Mouse (Mus musculus) hindbrain, embryonic 11.5 days (tissue): ENCODE data around the gene Adprhl1. TPM values are rescaled to one million over a fixed set of nuclear protein-coding genes. Genes with fewer than 3 reads are reported as not detected.

Experiments used
- ATAC-seq: fragments of 200-750 bp; cut with Nextera tagmentation; 2 replicates; pipeline ENCODE4 v1.8.0; 2017; ENCODE audit warnings: mild to moderate bottlenecking, moderate TSS enrichment, moderate library complexity; ENCODE audit not compliant: low FRiP score
- DNase-seq: peaks from one replicate; pipeline ENCODE4 v3.0.0-alpha.2; 2015; ENCODE audit warnings: low spot score
- H3K27ac ChIP-seq: fragments of 300-500 bp; sonication (generic); 2 replicates; pipeline ENCODE4 v1.5.1; 2014; ENCODE audit warnings: mild to moderate bottlenecking, low read depth, low read length
- H3K27me3 ChIP-seq: fragments of 300-500 bp; sonication (generic); 2 replicates; pipeline ENCODE4 v1.6.1; 2014; ENCODE audit warnings: mild to moderate bottlenecking, low read length, moderate library complexity, mixed read lengths; ENCODE audit not compliant: control insufficient read depth, insufficient read depth
- H3K36me3 ChIP-seq: fragments of 300-500 bp; sonication (generic); 2 replicates; pipeline ENCODE4 v1.6.1; 2014; ENCODE audit warnings: mild to moderate bottlenecking, low read length, moderate library complexity, mixed read lengths; ENCODE audit not compliant: control insufficient read depth, insufficient read depth
- H3K4me1 ChIP-seq: fragments of 300-500 bp; sonication (generic); replicated peaks from 2 replicates; pipeline ENCODE4 v1.6.1; 2014; ENCODE audit warnings: low read length, mixed read lengths; ENCODE audit not compliant: control insufficient read depth, insufficient read depth
- H3K4me2 ChIP-seq: fragments of 300-500 bp; sonication (generic); replicated peaks from 2 replicates; pipeline ENCODE4 v1.6.1; 2014; ENCODE audit warnings: mild to moderate bottlenecking, low read depth, low read length
- H3K4me3 ChIP-seq: fragments of 300-500 bp; sonication (generic); 2 replicates; pipeline ENCODE4 v1.5.1; 2014; ENCODE audit warnings: low read depth, low read length
- H3K9ac ChIP-seq: fragments of 300-500 bp; sonication (generic); 2 replicates; pipeline ENCODE4 v1.6.1; 2014; ENCODE audit warnings: low read depth, low read length
- H3K9me3 ChIP-seq: fragments of 300-500 bp; sonication (generic); 2 replicates; pipeline ENCODE4 v1.6.1; 2016; ENCODE audit warnings: low read length; ENCODE audit not compliant: control insufficient read depth
- WGBS: fragments of 180-500 bp; shearing (Covaris S2); extraction: QIAGEN DNeasy Blood & Tissue Kit; methylation state at CpG from one replicate; pipeline ENCODE4 v1.1.7; 2014; 5-methylcytosine and 5-hydroxymethylcytosine counted together
- polyA plus RNA-seq: library from polyadenylated mRNA; unstranded; fragments of >200 nt; fragmentation: Nextera tagmentation; extraction: Ambion mirVana; gene quantifications from 2 replicates; pipeline ENCODE4 v1.2.1, GENCODE M21; 2014

Gene Adprhl1
- polyA plus RNA-seq, 1 experiment from 2014 or later = 0.26 TPM

DNA sequence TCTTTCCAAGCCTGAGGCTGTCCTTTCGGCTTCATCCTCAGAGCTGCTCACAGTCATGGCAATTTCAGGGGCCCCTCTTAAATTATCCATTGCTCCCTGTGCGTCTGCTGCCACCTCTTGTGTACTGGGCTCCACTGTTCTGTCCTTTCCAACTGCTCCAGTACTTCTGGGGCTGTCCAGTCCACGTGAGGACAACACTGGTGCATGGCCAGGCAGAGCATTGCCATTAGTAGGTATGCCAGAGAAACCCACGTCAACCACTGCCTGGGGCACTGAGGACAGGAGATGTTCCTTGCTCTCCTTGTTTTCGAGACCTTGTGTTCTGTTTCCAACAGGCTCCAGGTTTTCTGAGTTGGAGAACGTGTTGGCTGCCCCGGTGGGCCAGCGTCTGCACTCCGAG lies 29.5 kb downstream of the Adprhl1 start:
- Histone ChIP-seq H3K27me3 (no peaks in the 10 kb centered on the region), H3K4me3 (no peak overlapping the region), H3K4me1 (no peaks in the 10 kb centered on the region), H3K27ac (no peak overlapping the region), H3K9ac (no peak overlapping the region), H3K36me3 (no peaks in the 10 kb centered on the region), H3K9me3 (no peaks in the 10 kb centered on the region), H3K4me2 (no peak overlapping the region)
- 86% methylated on average over 9 of the region's 9 CpGs for WGBS
- ATAC-seq (no peak), DNase-seq (no peak)

DNA sequence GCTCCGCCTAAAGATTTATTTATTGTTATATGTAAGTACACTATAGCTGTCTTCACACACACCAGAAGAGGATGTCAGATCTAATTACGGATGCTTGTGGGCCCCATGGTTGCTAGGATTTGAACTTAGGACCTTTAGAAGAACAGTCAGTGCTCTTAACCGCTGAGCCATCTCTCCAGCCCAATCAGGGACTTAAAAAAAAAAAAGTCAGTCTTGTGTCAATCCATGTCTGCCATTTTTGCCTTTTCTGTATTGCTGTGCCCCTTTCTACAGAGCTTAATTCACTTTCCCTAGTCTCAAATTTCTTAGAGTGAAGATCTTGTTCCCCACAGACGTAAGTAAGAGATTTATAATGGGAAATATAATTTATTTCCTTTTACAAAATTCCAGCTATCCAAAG lies 35.5 kb downstream of the Adprhl1 start:
- DNase-seq = no peak
- no peak overlapping the region for H3K4me3 ChIP-seq
- H3K9me3 ChIP-seq = no peaks in the 10 kb centered on the region
- ATAC-seq = no peak
- H3K4me1 ChIP-seq = no peaks in the 10 kb centered on the region
- H3K27me3 ChIP-seq = no peaks in the 10 kb centered on the region
- H3K4me2 ChIP-seq = no peak overlapping the region
- no peaks in the 10 kb centered on the region for H3K36me3 ChIP-seq
- whole genome bisulfite sequencing = 84% methylated on average over 4 of the region's 4 CpGs
- H3K9ac ChIP-seq = no peak overlapping the region
- no peak overlapping the region for H3K27ac ChIP-seq

DNA sequence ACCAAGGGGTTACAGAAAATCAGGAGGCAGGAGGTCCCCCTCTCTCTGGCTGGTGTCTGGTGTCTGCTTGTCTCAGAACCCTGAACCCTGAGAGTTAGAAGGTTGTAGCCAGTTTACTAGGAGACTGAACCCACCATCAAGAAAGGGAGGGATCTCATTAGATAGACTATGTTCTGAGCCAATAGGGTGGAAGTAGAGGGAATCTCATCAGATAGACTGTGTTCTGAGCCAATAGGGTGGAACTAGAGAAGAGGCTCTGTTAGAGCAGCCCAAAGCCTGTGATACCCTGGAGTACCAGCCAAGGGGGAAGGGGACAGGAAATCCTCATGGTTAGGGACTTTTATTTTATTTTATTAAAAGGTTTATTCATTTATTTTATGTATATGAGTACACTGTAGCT lies 36.0 kb downstream of the Adprhl1 start:
- Histone ChIP-seq H3K9ac (no peak overlapping the region), H3K9me3 (no peaks in the 10 kb centered on the region), H3K4me1 (peaks cover 3% of the 10 kb centered on the region; the same call in 1 of the 2 replicates), H3K27ac (no peak overlapping the region), H3K27me3 (no peaks in the 10 kb centered on the region), H3K36me3 (no peaks in the 10 kb centered on the region), H3K4me3 (no peak overlapping the region), H3K4me2 (no peak overlapping the region)
- DNase-seq = no peak
- no peak for ATAC-seq

DNA sequence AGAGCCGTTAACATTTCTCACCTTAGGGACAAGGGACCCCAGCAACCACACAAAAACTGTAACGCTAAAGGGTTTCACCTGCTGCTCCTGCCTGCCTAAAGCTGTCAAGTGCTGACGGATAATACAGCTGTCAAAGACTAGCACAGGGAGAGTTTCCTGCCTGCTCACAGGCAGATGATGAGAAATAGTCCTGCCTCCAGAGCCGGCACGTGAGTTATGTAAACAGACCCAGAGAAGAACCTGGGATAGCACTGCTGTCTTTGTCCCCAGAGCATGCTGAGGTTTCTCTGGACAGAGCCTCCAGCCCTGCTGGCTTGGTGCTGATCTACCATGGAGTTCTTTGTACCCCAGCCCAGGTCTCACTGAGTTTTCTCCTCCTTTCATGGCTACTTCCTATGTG lies 36.9 kb downstream of the Adprhl1 start:
- ATAC-seq (no peak), DNase-seq (no peak)
- H3K9me3 ChIP-seq = no peaks in the 10 kb centered on the region
- H3K4me3 ChIP-seq = no peak overlapping the region
- H3K27me3 ChIP-seq = no peaks in the 10 kb centered on the region
- no peak overlapping the region for H3K9ac ChIP-seq
- no peaks in the 10 kb centered on the region for H3K36me3 ChIP-seq
- peaks cover 3% of the 10 kb centered on the region; the same call in 1 of the 2 replicates for H3K4me1 ChIP-seq
- 69% methylated on average over 5 of the region's 5 CpGs for WGBS
- no peak overlapping the region for H3K4me2 ChIP-seq
- no peak overlapping the region for H3K27ac ChIP-seq

DNA sequence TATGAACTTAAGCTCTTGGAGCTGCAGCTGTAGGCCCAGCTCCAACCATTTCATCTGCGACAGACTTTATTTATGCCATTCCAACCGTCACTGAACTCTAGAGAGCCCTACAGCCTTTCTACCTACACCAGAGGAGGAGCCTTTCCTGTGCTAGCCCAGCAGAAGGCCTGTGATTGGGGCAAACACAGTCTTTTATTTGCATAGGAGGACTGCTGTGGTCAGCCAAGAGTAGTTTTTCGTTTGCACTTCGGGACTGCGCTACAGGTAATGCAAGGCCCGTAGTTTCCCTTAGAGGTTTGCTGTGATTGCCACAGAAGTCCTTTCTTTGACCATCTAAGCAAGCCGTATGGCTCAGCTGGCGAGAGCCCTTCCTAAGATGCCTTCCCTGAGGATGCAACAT lies 37.6 kb downstream of the Adprhl1 start:
- Histone ChIP-seq H3K9ac (no peak overlapping the region), H3K27me3 (no peaks in the 10 kb centered on the region), H3K4me2 (no peak overlapping the region), H3K36me3 (no peaks in the 10 kb centered on the region), H3K4me1 (peaks cover 3% of the 10 kb centered on the region; the same call in 1 of the 2 replicates), H3K27ac (no peak overlapping the region), H3K4me3 (no peak overlapping the region), H3K9me3 (no peaks in the 10 kb centered on the region)
- DNase-seq (no peak), ATAC-seq (no peak)
- 79% methylated on average over 8 of the region's 8 CpGs for WGBS

DNA sequence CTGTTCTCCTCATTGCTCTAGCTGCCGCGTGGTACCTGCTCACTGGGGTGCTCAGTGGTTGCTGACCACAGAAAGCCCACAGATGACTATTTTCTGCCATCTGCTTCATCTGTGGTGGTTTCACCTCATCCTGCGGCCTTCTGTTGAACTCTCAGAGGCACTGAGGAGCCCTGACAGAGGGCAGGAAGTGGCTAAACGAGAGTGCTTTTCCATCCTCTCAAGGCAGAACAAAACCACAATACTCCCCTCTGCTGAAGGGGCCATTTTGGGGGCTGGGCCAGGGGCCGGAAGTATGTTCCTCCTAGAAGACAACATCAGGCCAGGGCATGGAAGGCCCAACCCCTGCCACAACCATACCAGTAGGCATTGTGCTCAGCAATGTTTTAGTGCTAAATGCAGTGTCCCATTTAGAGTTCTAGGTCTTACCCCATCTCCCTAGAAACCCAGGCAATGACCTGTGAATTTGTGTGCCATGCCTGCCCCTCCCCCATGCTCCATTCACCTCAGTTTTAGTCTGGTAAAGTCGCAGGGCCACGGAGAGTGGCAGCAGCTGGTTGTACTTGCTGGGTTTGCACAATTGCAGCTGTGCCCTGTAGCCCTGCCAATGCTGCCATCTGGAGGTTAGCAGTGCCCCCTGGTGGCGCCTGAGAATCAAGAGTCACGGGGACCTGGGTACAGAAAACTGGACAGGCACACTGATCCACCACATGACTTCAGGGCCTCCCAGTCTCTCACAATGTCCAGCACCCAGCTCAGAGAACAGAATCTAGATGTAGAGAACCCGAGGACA lies 40.3 kb downstream of the Adprhl1 start:
- WGBS = 25% methylated on average over 10 of the region's 10 CpGs
- no peaks in the 10 kb centered on the region for H3K9me3 ChIP-seq
- peaks cover 3% of the 10 kb centered on the region; the same call in 1 of the 2 replicates for H3K4me1 ChIP-seq
- H3K9ac ChIP-seq = no peak overlapping the region
- H3K4me2 ChIP-seq = no peak overlapping the region
- H3K36me3 ChIP-seq = no peaks in the 10 kb centered on the region
- no peak overlapping the region for H3K4me3 ChIP-seq
- H3K27me3 ChIP-seq = no peaks in the 10 kb centered on the region
- DNase-seq = peak; percentile 90
- no peak overlapping the region for H3K27ac ChIP-seq
- ATAC-seq = peak; percentile 78

DNA sequence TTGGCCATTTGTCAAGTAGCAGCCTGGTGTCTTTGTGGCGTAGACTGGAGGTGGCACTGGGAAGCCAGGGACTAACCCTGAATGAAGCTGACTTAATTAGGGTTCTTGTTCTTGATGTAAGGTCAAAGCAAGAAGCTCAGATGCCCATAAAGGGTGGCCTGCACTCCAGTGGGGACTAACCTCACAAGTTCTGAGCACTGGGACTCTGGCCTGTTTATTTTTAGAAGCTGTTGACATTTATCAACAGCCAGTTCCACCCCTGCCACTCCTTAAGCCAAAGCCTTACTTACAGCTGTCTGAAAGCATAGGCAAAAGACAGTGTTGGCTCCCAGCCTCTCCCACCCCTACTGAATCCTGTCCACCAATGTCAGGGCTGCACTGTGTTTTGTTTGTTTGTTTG lies 44.2 kb downstream of the Adprhl1 start:
- no peak overlapping the region for H3K4me2 ChIP-seq
- no peaks in the 10 kb centered on the region for H3K9me3 ChIP-seq

DNA sequence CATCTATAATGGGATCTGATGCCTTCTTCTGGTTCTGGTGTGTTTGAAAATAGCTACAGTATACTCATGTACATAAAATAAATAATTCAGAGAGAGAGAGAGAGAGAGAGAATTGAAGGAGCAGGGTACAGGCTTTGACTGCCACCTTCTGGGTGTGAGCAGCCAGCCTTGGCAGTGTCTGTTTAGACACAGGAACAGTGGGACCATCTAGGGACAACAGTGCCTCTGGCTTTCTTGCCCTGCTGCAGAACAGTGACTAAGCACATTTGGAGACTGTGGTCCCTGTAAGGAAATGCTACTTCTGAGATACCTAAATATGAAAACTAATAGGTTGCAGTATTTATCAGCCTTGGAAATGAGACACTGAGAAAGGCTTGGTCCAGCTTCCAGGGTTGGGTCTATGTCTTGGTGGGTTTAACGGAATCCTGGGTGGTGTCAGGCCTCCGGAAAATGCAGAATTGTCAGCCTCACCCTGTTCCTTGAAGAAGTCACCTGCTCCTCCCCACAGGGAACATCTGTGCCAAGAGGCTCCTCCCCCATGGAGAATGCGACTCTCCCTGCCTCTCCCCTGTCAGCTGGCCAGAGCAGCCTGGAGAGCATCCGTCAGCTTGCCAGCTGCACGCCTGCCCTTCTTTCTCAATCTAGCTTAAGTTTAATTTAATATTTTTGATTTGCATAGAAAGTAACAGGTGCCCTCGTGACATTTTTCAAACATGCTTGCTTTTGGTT lies 45.2 kb downstream of the Adprhl1 start:
- H3K9ac ChIP-seq = no peak overlapping the region
- H3K36me3 ChIP-seq = no peaks in the 10 kb centered on the region
- H3K27me3 ChIP-seq = no peaks in the 10 kb centered on the region
- DNase-seq (no peak), ATAC-seq (no peak)
- H3K4me3 ChIP-seq = no peak overlapping the region
- H3K9me3 ChIP-seq = no peaks in the 10 kb centered on the region
- no peak overlapping the region for H3K4me2 ChIP-seq
- no peak overlapping the region for H3K27ac ChIP-seq
- peaks cover 3% of the 10 kb centered on the region; the same call in 1 of the 2 replicates for H3K4me1 ChIP-seq
- 48% methylated on average over 6 of the region's 6 CpGs for WGBS

More for the DNA sequence above, 44.2 kb downstream of the Adprhl1 start:
- ATAC-seq (no peak), DNase-seq (no peak)
- no peak overlapping the region for H3K4me3 ChIP-seq
- WGBS = 72% methylated on average over 1 of the region's 1 CpGs
- no peaks in the 10 kb centered on the region for H3K36me3 ChIP-seq
- no peak overlapping the region for H3K9ac ChIP-seq
- peaks cover 3% of the 10 kb centered on the region; the same call in 1 of the 2 replicates for H3K4me1 ChIP-seq
- no peak overlapping the region for H3K27ac ChIP-seq
- no peaks in the 10 kb centered on the region for H3K27me3 ChIP-seq

DNA sequence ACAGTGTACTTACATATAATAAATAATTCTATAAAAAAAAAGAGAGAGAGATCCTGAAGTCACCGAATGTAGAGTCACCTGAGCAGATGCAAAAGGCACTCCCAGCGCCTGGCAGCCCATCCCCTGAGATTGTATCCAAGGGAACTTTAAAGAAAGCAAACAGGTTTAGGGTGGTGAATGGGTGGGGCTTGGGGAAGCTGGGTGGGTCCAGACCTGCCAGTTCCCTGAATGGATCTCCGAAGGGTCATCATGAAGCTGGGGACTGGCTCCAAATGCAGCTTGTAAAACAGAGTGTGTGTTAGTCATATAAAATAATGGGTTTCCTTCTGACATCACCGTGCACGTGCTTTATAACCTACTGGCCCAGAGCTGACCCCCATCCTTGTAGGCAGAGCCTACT lies 47.7 kb downstream of the Adprhl1 start:
- no peak overlapping the region for H3K9ac ChIP-seq
- WGBS = 50% methylated on average over 5 of the region's 5 CpGs
- no peaks in the 10 kb centered on the region for H3K36me3 ChIP-seq
- H3K4me3 ChIP-seq = no peak overlapping the region
- H3K4me1 ChIP-seq = no peaks in the 10 kb centered on the region
- no peaks in the 10 kb centered on the region for H3K9me3 ChIP-seq
- ATAC-seq = no peak
- H3K27me3 ChIP-seq = peaks cover 17% of the 10 kb centered on the region
- DNase-seq = no peak
- H3K4me2 ChIP-seq = no peak overlapping the region
- no peak overlapping the region for H3K27ac ChIP-seq
